Mouse (Mus musculus) spleen, adult 2 months (tissue): ENCODE results near the gene Ninj2. TPM values are rescaled to one million over a fixed set of nuclear protein-coding genes. Genes with fewer than 3 reads are reported as not detected.

Source experiments
- DNase-seq, 2 experiments: peaks; one replicate each; pipeline versions ENCODE4 v3.0.0 to v3.0.0-alpha.2; 2012 to 2021; ENCODE audit warnings: low spot score in 2 of 2, low read depth in 1 of 2
- H3K27ac ChIP-seq: fragments of 200-500 bp; 2 replicates; pipeline ENCODE4 v1.5.1; 2012; ENCODE audit warnings: low read length, inconsistent platforms; ENCODE audit not compliant: insufficient read depth
- H3K27me3 ChIP-seq: fragments of 200-500 bp; 2 replicates; pipeline ENCODE4 v1.6.1; 2012; ENCODE audit warnings: mild to moderate bottlenecking, moderate library complexity, low read length, inconsistent platforms; ENCODE audit not compliant: control insufficient read depth, insufficient read depth
- H3K36me3 ChIP-seq: fragments of 200-500 bp; 2 replicates; pipeline ENCODE4 v1.6.1; 2012; ENCODE audit warnings: mild to moderate bottlenecking, low read length, inconsistent platforms; ENCODE audit not compliant: control insufficient read depth, insufficient read depth
- H3K4me1 ChIP-seq: fragments of 200-500 bp; 2 replicates; pipeline ENCODE4 v1.6.1; 2011; ENCODE audit warnings: inconsistent platforms; ENCODE audit not compliant: control insufficient read depth, insufficient read depth, insufficient read length
- H3K4me3 ChIP-seq: fragments of 200-500 bp; 2 replicates; pipeline ENCODE4 v1.5.1; 2011; ENCODE audit warnings: mild to moderate bottlenecking, inconsistent platforms; ENCODE audit not compliant: insufficient read depth, insufficient read length; ENCODE audit errors: extremely low read depth
- CTCF ChIP-seq: fragments of 200-500 bp; IDR thresholded peaks from 2 replicates; pipeline ENCODE4 v1.5.1; 2011; ENCODE audit warnings: mild to moderate bottlenecking, inconsistent platforms; ENCODE audit not compliant: insufficient read depth, insufficient read length, insufficient replicate concordance; ENCODE audit errors: extremely low read depth
- POLR2A ChIP-seq: fragments of 200-500 bp; IDR thresholded peaks from 2 replicates; pipeline ENCODE4 v1.6.1; 2011; ENCODE audit warnings: low read depth, low read length, inconsistent platforms
- WGBS: fragments of 180-500 bp; shearing (Covaris S2); methylation state at CpG from one replicate; pipeline ENCODE4 v1.1.7; 2018; 5-methylcytosine and 5-hydroxymethylcytosine counted together
- polyA plus RNA-seq: library from polyadenylated mRNA; depleted of rRNA; stranded (reverse); fragments of >200 nt; gene quantifications from 2 replicates; pipeline ENCODE4 v1.2.3, GENCODE M21; 2012

The Ninj2 gene
- polyA plus RNA-seq, 1 experiment, result 0.19 TPM

GRCm38 (mm10) chr6:120149458-120150120 lies 56.4 kb downstream of the Ninj2 start:
- WGBS, result 44% methylated on average over 12 of the region's 12 CpGs
- Histone ChIP-seq H3K36me3 (no peaks in the 10 kb centered on the region), H3K4me1 (peaks cover 21% of the 10 kb centered on the region; the same call in 1 of the 2 replicates), H3K27me3 (no peaks in the 10 kb centered on the region), H3K4me3 (no peak overlapping the region), H3K27ac (no peak overlapping the region)
- TF ChIP-seq POLR2A (no peak), CTCF (no peak)
- no peak for DNase-seq

GRCm38 (mm10) chr6:120150206-120150605 lies 57.1 kb downstream of the Ninj2 start:
- Histone ChIP-seq H3K4me3 (no peak overlapping the region), H3K4me1 (peaks cover 25% of the 10 kb centered on the region; the same call in 1 of the 2 replicates), H3K27me3 (no peaks in the 10 kb centered on the region), H3K27ac (no peak overlapping the region), H3K36me3 (no peaks in the 10 kb centered on the region)
- TF ChIP-seq POLR2A (no peak), CTCF (no peak)
- DNase-seq, result no peak
- 78% methylated on average over 3 of the region's 3 CpGs for WGBS

DNA sequence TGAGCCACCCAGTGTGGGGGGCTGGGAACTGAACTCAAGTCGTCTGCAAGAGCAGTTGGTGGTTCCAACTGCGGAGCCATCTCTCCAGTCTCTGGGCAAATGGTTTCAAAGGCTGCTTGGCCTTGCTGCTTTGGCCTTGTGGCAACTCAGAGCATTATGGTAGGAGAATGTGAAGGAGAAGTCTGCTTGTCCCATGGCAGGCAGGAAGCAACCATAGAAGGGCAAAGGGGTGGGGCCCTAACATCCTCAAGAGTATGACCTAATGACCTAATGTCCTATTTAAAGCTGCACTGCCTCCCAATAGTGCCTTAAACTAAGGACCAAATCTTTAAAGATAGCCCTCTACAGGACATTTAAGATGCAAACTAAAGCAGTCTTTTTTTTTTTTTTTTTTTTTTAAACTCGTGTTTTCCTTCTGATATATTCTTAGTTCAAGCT lies 58.5 kb downstream of the Ninj2 start:
- no peaks in the 10 kb centered on the region for H3K27me3 ChIP-seq
- no peaks in the 10 kb centered on the region for H3K36me3 ChIP-seq
- DNase-seq, result peak; percentile 42 to 80
- H3K27ac ChIP-seq, result peak overlapping the region; percentile 73
- no peak overlapping the region for H3K4me3 ChIP-seq
- TF ChIP-seq CTCF (no peak), POLR2A (no peak)
- peaks cover 25% of the 10 kb centered on the region; the same call in 1 of the 2 replicates for H3K4me1 ChIP-seq
- WGBS, result 36% methylated on average over 3 of the region's 3 CpGs

DNA sequence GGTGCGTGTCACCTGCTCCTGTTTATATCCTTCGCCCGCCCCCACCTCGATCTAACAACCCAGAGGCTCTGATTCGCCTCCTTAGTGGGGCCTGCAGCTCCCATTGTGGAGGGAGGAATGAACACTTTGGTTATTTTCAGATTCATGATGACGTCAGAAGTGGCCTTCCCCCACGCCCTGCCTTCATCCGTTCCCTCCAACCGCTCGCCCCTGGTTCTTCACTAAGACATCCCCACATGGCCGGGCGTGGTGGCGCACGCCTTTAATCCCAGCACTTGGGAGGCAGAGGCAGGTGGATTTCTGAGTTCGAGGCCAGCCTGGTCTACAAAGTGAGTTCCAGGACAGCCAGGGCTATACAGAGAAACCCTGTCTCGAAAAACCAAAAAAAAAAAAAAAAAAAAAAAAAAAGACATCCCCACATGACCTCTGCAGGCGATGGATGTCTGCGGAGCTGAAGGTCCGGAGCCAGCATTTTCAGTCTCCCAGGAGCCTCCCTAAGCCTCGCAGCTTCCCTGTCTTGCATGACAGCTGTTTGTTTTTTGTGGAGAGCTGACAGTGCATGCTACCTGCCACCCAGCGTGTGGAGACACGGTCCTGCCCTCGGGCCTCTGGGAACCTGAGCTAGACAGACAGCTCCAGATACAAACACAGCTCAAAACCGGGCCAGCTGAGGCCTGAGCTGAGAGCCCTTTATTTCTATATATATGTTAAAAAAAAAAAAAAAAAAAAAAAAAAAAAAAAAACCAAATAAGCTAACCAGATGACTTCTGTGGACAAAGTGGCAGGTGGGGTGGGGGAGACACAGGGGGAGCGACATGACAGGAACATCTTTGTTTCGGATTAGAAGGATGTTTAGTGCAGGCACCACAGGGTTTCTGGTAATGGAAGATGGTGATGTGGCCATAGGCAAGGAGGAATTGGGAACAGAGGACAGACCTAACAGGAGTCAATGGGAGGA lies 59.9 kb downstream of the Ninj2 start:
- TF ChIP-seq POLR2A, result no peak
- no peak for TF ChIP-seq CTCF
- Histone ChIP-seq H3K4me1 (peaks cover 25% of the 10 kb centered on the region; the same call in 1 of the 2 replicates), H3K4me3 (no peak overlapping the region), H3K27me3 (no peaks in the 10 kb centered on the region), H3K27ac (no peak overlapping the region), H3K36me3 (no peaks in the 10 kb centered on the region)
- WGBS, result 86% methylated on average over 25 of the region's 26 CpGs
- DNase-seq, result no peak

GRCm38 (mm10) chr6:120154526-120155309 lies 61.6 kb downstream of the Ninj2 start:
- no peaks in the 10 kb centered on the region for H3K36me3 ChIP-seq
- 0 out of 2 replicates have a peak overlapping the region, but pooled peaks have one; percentile 6 for H3K27ac ChIP-seq
- no peak for TF ChIP-seq POLR2A
- TF ChIP-seq CTCF, result no peak
- no peaks in the 10 kb centered on the region for H3K27me3 ChIP-seq
- peaks cover 19% of the 10 kb centered on the region; the same call in 1 of the 2 replicates for H3K4me1 ChIP-seq
- no peak overlapping the region for H3K4me3 ChIP-seq
- DNase-seq, result peak; percentile 26 to 64
- WGBS, result 37% methylated on average over 5 of the region's 5 CpGs

DNA sequence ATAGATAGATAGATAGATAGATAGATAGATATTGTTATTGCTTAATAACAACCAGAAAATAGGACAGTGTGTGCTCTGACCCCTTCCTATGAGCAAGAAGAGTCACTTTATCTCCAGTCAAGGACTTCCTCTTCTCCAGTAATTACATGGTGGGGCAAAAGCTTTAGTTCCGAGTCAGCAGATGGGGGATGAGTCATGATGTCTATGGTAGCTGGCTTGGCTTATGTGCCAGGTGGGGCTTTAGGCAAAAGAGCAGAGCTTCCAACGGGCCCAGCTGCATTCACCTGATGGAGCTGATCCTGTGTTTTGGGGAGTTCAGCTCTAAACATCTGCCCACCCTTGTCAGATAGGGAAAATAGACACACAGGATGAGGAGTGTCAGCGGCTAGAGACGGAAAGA lies 62.4 kb downstream of the Ninj2 start:
- WGBS, result 64% methylated on average over 4 of the region's 4 CpGs
- DNase-seq, result no peak
- Histone ChIP-seq H3K4me3 (no peak overlapping the region), H3K27ac (peak overlapping the region; percentile 8; the same call in 1 of the 2 replicates), H3K4me1 (peaks cover 12% of the 10 kb centered on the region; the same call in 1 of the 2 replicates), H3K27me3 (no peaks in the 10 kb centered on the region), H3K36me3 (no peaks in the 10 kb centered on the region)
- TF ChIP-seq POLR2A, result no peak
